Mouse (Mus musculus): Measurements from ENCODE around the gene Btg3. TPM values are rescaled to one million over a fixed set of nuclear protein-coding genes. Genes with fewer than 3 reads are reported as not detected.

Btg3 gene
- polyA plus RNA-seq, 1 experiment from 2014 or later = 58.4 TPM

DNA sequence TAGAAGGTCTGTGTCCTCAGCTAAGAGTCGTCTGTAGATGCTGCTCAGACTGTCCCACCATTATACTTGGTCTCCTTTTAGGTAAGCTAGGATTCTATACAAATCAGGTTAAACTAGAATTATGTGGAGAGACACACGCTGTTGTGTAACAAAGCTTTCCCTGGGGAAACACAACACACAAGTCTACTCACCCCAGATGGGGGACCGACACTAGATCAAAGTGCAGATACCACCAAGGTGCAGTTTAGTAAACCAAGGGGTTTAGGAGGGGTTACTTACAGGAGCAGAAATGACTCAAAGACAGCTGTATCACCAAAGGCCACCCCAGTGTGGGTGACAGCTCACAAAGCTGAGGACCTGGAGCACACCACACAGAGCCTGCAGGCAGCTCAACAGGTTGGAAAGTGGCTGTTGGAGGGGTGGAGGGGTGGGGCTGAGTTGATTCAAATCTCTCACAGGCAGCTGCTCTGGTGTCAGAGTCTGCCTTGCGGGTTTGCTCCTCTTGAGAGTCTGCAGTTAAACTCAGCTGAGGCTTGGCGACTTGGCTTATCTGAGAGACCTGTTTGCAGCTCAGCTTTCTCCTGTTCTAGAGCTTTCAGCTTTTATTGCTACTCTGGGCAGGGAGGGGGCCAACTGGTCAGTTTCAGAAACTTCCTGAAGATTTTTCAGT, 82.3 kb downstream of the Btg3 start:
- Histone ChIP-seq H3K9me3 (no peaks in the 10 kb centered on the region), H3K4me1 (peaks cover 4% of the 10 kb centered on the region; the same call in 1 of the 2 replicates), H3K4me3 (no peak overlapping the region), H3K27ac (no peak overlapping the region), H3K27me3 (no peaks in the 10 kb centered on the region), H3K36me3 (no peaks in the 10 kb centered on the region), H3K9ac (no peak overlapping the region), H3K4me2 (no peak overlapping the region)
- no peak for ATAC-seq (ENCODE audit: insufficient number of reproducible peaks, low FRiP score, low TSS enrichment, low read depth)
- WGBS = 41% methylated on average over 5 of the region's 5 CpGs

DNA sequence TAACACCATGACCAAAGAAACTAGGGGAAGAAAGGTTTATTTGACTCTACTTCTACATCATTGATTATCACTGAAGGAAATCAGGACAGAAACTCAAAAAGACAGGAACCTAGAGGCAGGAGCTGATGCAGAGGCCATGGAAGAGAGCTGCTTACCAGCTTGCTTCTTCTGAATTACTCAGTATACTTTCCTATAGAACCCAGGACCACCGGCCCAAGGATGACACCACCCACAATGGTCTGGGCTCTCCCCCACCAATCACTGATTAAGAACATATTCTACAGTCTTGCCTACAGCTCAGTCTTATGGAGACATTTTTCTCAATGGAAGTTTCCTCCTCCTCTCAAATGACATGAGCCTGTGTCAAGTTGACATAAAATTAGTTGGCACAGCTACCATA, 82.9 kb downstream of the Btg3 start:
- no peaks in the 10 kb centered on the region for H3K9me3 ChIP-seq

DNA sequence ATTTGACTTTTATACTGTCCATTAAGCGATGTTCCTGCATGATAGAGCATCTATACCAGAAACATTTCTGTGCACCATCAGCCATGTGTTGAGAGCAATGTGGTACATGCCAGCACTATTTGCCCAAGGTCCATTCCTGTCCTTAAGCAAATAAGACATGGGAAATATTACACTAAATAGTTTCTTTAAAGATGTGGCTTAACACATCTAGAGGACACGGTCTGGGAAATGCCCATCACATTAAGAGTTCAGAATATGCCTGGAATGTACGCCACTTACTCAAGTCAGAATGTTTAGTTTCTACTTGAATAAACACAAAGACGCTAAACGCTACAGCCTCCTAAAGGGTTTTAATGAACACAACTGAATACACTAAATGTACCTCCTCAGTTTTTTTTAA, 93.8 kb downstream of the Btg3 start:
- H3K9ac ChIP-seq = no peak overlapping the region
- no peak overlapping the region for H3K4me3 ChIP-seq
- H3K4me1 ChIP-seq = no peaks in the 10 kb centered on the region
- 80% methylated on average over 5 of the region's 5 CpGs for WGBS
- no peaks in the 10 kb centered on the region for H3K27me3 ChIP-seq
- ATAC-seq (ENCODE audit: insufficient number of reproducible peaks, low FRiP score, low TSS enrichment, low read depth) = no peak
- H3K9me3 ChIP-seq = no peaks in the 10 kb centered on the region
- H3K27ac ChIP-seq = no peak overlapping the region
- H3K36me3 ChIP-seq = no peaks in the 10 kb centered on the region
- H3K4me2 ChIP-seq = no peak overlapping the region

More for the DNA sequence above, 82.9 kb downstream of the Btg3 start:
- H3K4me1 ChIP-seq = peaks cover 4% of the 10 kb centered on the region; the same call in 1 of the 2 replicates
- no peaks in the 10 kb centered on the region for H3K36me3 ChIP-seq
- ATAC-seq (ENCODE audit: insufficient number of reproducible peaks, low FRiP score, low TSS enrichment, low read depth) = no peak
- 67% methylated on average over 1 of the region's 1 CpGs for WGBS
- no peak overlapping the region for H3K27ac ChIP-seq
- no peak overlapping the region for H3K4me2 ChIP-seq
- no peak overlapping the region for H3K4me3 ChIP-seq
- no peak overlapping the region for H3K9ac ChIP-seq
- no peaks in the 10 kb centered on the region for H3K27me3 ChIP-seq

Other genes with a start within 250 kb of the Btg3 start
- 14.6 and 16.2 TPM in 2 replicates for gene Cxadr, start 75.7 kb downstream of the Btg3 start, polyA plus RNA-seq (2015; fragmentation: Nextera tagmentation; extraction: Ambion mirVana)
- 20.1 and 21.1 TPM in 2 replicates for gene D16Ertd472e, start 199.5 kb upstream of the Btg3 start, polyA plus RNA-seq (2015; fragmentation: Nextera tagmentation; extraction: Ambion mirVana)

Measured in limb, embryonic 15.5 days (tissue).